Mouse (Mus musculus) hindbrain, embryonic 14.5 days (tissue): ENCODE data around the gene Gnl2. TPM values are rescaled to one million over a fixed set of nuclear protein-coding genes. Genes with fewer than 3 reads are reported as not detected.

ENCODE experiments used
- ATAC-seq: fragments of 200-750 bp; cut with Nextera tagmentation; 2 replicates; pipeline ENCODE4 v1.8.0; 2017; ENCODE audit warnings: moderate number of reproducible peaks, mild to moderate bottlenecking, moderate TSS enrichment, moderate library complexity; ENCODE audit not compliant: low FRiP score
- DNase-seq: peaks from one replicate; pipeline ENCODE4 v3.0.0-alpha.2; 2015; ENCODE audit warnings: low spot score
- H3K27ac ChIP-seq: fragments of 300-500 bp; sonication (generic); 2 replicates; pipeline ENCODE4 v1.5.1; 2014; ENCODE audit warnings: mild to moderate bottlenecking, moderate library complexity
- H3K27me3 ChIP-seq: fragments of 300-500 bp; sonication (generic); 2 replicates; pipeline ENCODE4 v1.6.1; 2014; ENCODE audit warnings: mild to moderate bottlenecking, low read length, mixed read lengths; ENCODE audit not compliant: control insufficient read depth, insufficient read depth
- H3K36me3 ChIP-seq: fragments of 300-500 bp; sonication (generic); replicated peaks from 2 replicates; pipeline ENCODE4 v1.6.1; 2014; ENCODE audit not compliant: control insufficient read depth, insufficient read depth
- H3K4me1 ChIP-seq: fragments of 300-500 bp; sonication (generic); replicated peaks from 2 replicates; pipeline ENCODE4 v1.6.1; 2014; ENCODE audit warnings: antibody characterized with exemption, low read length, mixed read lengths; ENCODE audit not compliant: control insufficient read depth, insufficient read depth
- H3K4me2 ChIP-seq: fragments of 300-500 bp; sonication (generic); replicated peaks from 2 replicates; pipeline ENCODE4 v1.6.1; 2014; ENCODE audit warnings: mild to moderate bottlenecking, moderate library complexity
- H3K4me3 ChIP-seq: fragments of 300-500 bp; sonication (generic); replicated peaks from 2 replicates; pipeline ENCODE4 v1.5.1; 2014; ENCODE audit warnings: mild to moderate bottlenecking, low read length
- H3K9ac ChIP-seq: fragments of 300-500 bp; sonication (generic); 2 replicates; pipeline ENCODE4 v1.6.1; 2014
- H3K9me3 ChIP-seq: fragments of 300-500 bp; sonication (generic); 2 replicates; pipeline ENCODE4 v1.6.1; 2016; ENCODE audit warnings: low read length; ENCODE audit not compliant: control insufficient read depth
- WGBS: fragments of 180-500 bp; shearing (Covaris S2); extraction: QIAGEN DNeasy Blood & Tissue Kit; methylation state at CpG from one replicate; pipeline ENCODE4 v1.1.7; 2014; 5-methylcytosine and 5-hydroxymethylcytosine counted together
- polyA plus RNA-seq: library from polyadenylated mRNA; unstranded; fragments of >200 nt; fragmentation: Nextera tagmentation; extraction: Ambion mirVana; gene quantifications from 2 replicates; pipeline ENCODE4 v1.2.1, GENCODE M21; 2014

The Gnl2 gene
- 81.6 and 86.1 TPM in 2 replicates for polyA plus RNA-seq

DNA sequence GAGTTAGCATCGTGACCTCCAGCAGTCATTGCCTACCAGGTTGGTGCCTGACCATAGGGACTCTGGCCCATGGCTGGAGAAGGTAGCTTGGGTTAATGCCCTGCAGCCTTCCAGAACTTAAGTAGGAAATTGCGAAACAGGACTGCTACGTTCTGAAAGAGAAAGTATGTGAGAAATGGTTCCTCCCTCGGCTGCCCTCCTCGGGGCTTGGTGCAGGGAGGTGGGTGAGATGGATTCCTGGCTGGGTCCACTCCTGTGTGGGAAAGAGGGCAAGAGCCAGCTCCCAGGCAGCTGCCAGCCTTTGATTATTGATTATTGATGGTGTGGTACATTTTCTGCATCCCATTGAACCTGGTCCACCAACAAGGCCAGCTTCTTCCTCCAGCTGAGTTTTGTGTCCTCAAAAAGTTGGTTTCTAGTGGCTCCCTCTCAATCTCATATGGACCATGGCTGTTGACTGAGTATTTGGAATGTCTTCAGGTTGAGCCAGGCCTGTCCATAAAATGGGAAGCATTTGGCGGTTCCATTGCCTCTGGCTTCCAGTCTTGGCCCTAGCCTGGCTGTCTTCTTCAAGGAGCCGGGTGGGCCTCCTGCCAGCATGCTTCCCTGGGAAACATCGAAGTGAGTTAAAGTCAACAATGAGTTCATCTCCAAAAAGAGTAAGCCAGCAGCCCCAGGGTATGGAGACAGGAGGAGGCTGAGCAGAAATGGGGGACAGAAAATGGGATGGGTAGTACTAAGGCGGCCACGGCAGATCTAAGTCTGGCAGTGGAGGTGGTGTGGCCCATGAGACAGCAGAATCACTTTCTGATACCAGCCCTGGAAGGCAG, at the start of gene Gnl2:
Gene Gnl2 (plus strand): TSS at position 780 of the 830 bp plus-strand sequence.
- ATAC-seq (no peak), DNase-seq (no peak)
- no peak within 1 kb of the TSS for H3K9ac ChIP-seq

DNA sequence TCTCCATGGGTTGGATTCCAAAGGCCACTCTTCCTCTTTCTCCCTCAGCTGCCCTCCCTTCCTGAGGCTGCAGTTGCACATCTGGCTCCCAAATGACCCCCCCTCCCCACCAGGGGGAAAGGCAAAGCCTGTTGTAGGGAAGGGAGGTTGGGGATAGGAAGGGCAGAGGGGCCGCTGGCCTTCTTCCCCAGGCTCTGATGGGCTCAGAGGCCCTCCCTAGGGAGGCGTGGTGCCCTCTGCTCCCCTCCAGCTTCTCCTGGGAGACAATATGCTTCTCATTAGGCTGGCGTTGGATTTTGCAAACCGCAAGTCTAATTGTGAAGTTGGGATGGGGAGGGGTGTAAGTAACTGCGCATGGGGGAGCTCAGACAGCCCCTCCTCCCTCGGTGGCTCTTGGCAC, 47.7 kb upstream of the Gnl2 start:
- Histone ChIP-seq H3K4me1 (peaks cover 8% of the 10 kb centered on the region), H3K4me2 (no peak overlapping the region), H3K27ac (no peak overlapping the region), H3K4me3 (no peak overlapping the region), H3K36me3 (no peaks in the 10 kb centered on the region), H3K27me3 (no peaks in the 10 kb centered on the region), H3K9me3 (no peaks in the 10 kb centered on the region), H3K9ac (no peak overlapping the region)
- DNase-seq (no peak), ATAC-seq (no peak)
- 44% methylated on average over 6 of the region's 6 CpGs for WGBS

More for the DNA sequence above, at the start of gene Gnl2:
- no peaks in the 10 kb centered on the region for H3K9me3 ChIP-seq
- H3K36me3 ChIP-seq = no peaks in the 10 kb centered on the region
- H3K4me2 ChIP-seq = no peak within 1 kb of the TSS
- H3K27ac ChIP-seq = no peak within 1 kb of the TSS
- no peaks in the 10 kb centered on the region for H3K27me3 ChIP-seq
- no peak within 1 kb of the TSS for H3K4me3 ChIP-seq
- no peaks in the 10 kb centered on the region for H3K4me1 ChIP-seq
- 89% methylated on average over 10 of the region's 10 CpGs for WGBS

DNA sequence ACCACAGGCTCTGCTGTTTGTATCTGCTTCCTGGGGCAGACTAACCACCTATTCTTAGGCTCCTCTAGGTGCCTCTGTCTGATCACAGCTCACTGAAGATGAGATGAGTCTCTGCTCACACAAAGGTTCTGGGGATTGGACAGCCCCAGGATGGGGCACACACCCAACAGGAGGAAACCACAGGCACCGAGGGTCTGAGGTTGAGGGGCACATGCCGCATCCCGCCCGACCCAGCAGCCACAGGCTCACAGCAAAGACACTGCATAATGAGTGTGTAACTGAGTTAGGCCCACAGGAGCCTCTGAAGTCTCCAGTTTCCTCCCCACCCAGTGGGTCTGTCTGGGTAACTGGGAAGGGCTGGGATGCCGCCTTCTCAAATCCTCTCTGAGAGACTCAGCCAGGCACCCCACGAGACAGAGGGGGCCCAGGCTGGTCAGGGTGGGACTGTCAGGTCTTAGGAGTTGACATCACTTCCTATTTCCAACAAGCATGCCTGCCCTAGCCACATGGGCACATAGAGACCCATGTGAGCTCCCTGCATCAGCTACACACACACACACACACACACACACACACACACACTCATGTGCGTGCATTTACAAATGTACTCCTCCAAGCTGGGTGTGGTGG, 47.1 kb upstream of the Gnl2 start:
- Histone ChIP-seq H3K4me1 (peaks cover 8% of the 10 kb centered on the region), H3K27ac (no peak overlapping the region), H3K9ac (no peak overlapping the region), H3K4me3 (no peak overlapping the region), H3K36me3 (no peaks in the 10 kb centered on the region), H3K9me3 (no peaks in the 10 kb centered on the region), H3K27me3 (no peaks in the 10 kb centered on the region), H3K4me2 (no peak overlapping the region)
- 85% methylated on average over 7 of the region's 7 CpGs for WGBS
- DNase-seq (no peak), ATAC-seq (no peak)

DNA sequence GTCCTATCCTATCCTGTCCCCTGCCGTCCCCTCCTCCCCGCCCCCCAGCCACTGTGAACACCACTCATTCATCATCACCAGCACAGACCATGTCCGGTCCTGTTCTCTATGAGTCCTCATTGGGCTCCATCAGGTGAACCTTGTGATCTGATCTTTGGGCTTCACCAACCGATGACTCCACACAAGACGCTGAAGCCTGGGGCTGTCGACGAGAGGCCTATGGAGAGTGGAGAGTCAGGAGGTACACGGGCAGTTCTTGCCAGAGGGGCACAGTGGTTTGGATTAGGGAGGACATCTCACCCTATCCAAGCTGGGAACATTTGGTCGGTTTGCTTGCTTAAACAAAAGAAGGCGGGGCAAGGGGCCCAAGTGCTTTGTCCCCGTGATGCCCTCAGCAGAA, 46.2 kb upstream of the Gnl2 start:
- no peak overlapping the region for H3K4me3 ChIP-seq
- ATAC-seq = no peak
- peaks cover 8% of the 10 kb centered on the region for H3K4me1 ChIP-seq
- no peak overlapping the region for H3K4me2 ChIP-seq
- H3K9ac ChIP-seq = no peak overlapping the region
- H3K27ac ChIP-seq = no peak overlapping the region
- DNase-seq = no peak
- 72% methylated on average over 11 of the region's 11 CpGs for WGBS
- no peaks in the 10 kb centered on the region for H3K36me3 ChIP-seq
- H3K9me3 ChIP-seq = no peaks in the 10 kb centered on the region
- no peaks in the 10 kb centered on the region for H3K27me3 ChIP-seq

DNA sequence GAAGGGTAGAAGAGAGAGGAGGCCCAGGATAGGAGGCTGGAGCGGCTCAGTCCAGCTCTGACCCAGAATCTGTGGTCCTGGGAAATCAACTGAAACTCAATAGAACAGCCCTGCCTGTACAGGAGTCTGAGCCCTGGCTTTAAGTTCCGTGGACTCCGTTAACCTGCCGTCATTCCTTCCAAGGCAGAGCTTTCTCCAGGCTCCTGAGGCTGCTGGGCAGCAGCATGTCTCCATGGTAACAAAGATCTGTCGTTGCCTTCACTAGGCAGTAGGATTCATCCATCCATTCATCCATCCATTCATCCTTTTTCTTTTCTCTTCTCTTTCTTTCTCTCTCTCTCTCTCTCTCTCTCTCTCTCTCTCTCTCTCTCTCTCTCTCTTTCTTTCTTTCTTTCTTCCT, 45.7 kb upstream of the Gnl2 start:
- ATAC-seq = no peak; the same call in 1 of the 2 replicates
- WGBS = 26% methylated on average over 5 of the region's 5 CpGs
- H3K27ac ChIP-seq = no peak overlapping the region

DNA sequence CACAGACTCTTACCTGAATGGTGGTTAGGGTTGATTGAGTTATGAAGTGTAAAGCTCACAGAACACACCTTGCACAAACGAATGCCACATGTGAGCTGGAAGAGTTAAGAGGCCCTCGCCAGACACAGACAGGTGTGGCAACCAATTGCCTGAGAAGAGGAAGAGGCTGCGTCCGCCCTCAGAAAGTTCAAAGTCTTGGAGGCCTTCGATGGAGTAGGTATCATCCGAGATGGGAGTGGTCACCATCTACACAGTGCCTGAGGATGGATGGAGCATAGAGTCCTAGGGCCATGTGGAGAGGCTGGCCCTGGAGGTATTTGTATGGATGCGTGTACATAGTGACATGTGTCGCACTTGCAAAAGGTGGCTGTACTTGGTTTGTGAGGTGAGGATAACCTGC, 45.3 kb upstream of the Gnl2 start:
- peaks cover 8% of the 10 kb centered on the region for H3K4me1 ChIP-seq
- no peak overlapping the region for H3K9ac ChIP-seq
- DNase-seq (no peak), ATAC-seq (no peak)
- WGBS = 87% methylated on average over 8 of the region's 8 CpGs
- no peak overlapping the region for H3K27ac ChIP-seq
- H3K27me3 ChIP-seq = no peaks in the 10 kb centered on the region
- no peak overlapping the region for H3K4me2 ChIP-seq
- H3K4me3 ChIP-seq = no peak overlapping the region
- no peaks in the 10 kb centered on the region for H3K9me3 ChIP-seq
- no peaks in the 10 kb centered on the region for H3K36me3 ChIP-seq

More for the DNA sequence above, 45.7 kb upstream of the Gnl2 start:
- Histone ChIP-seq H3K4me2 (no peak overlapping the region), H3K27me3 (no peaks in the 10 kb centered on the region), H3K9ac (no peak overlapping the region), H3K4me1 (peaks cover 8% of the 10 kb centered on the region), H3K9me3 (no peaks in the 10 kb centered on the region), H3K4me3 (no peak overlapping the region), H3K36me3 (no peaks in the 10 kb centered on the region)
- peak; percentile 42 for DNase-seq

DNA sequence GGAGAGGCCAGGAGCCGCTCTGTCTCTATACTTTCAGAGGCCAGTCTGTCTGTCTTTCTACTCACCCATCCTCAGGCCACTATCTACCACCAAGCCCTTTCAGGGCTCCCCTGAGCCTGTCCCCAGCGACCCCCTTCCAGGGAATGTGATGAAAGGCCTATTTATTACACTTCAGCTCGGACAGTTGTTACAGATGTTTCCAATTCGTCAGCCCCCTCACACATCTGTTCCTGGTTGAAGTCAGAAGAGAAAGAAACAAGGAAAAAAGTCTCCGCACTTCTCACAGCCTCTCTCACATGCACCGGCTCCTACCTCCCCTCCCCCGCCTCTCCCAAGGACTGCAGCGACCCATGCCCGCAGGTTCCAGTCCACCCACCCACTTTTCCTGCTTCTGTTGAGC, 44.1 kb upstream of the Gnl2 start:
- 61% methylated on average over 9 of the region's 9 CpGs for WGBS

DNA sequence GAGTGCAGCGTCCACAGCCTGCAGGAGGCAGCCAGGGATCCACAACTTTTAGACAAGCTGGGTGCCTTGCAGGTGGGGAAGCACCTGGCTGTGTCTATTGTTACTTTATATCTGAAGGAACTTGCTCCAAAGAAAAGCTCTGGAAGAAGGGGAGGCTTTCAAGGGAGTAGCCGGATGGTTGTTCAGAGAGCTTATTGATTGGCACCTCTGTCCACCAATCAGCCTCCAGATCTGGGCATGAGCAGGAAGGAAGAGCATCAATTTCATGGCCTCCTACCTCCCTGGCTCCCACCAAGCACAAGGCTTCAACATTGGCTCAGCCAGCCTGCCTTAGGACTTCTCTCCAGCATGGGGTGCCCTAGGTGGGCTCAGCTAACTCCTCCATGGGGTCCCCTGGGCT, 43.1 kb upstream of the Gnl2 start:
- no peaks in the 10 kb centered on the region for H3K27me3 ChIP-seq
- ATAC-seq (no peak), DNase-seq (no peak)
- no peak overlapping the region for H3K27ac ChIP-seq
- no peak overlapping the region for H3K4me2 ChIP-seq
- H3K9me3 ChIP-seq = no peaks in the 10 kb centered on the region
- no peaks in the 10 kb centered on the region for H3K36me3 ChIP-seq
- WGBS = 77% methylated on average over 2 of the region's 2 CpGs
- no peak overlapping the region for H3K4me3 ChIP-seq
- peaks cover 8% of the 10 kb centered on the region for H3K4me1 ChIP-seq
- no peak overlapping the region for H3K9ac ChIP-seq

More for the DNA sequence above, 44.1 kb upstream of the Gnl2 start:
- Histone ChIP-seq H3K36me3 (no peaks in the 10 kb centered on the region), H3K27me3 (no peaks in the 10 kb centered on the region), H3K4me2 (no peak overlapping the region), H3K27ac (no peak overlapping the region), H3K4me1 (peaks cover 8% of the 10 kb centered on the region), H3K4me3 (no peak overlapping the region), H3K9ac (no peak overlapping the region), H3K9me3 (no peaks in the 10 kb centered on the region)
- DNase-seq (no peak), ATAC-seq (no peak)

DNA sequence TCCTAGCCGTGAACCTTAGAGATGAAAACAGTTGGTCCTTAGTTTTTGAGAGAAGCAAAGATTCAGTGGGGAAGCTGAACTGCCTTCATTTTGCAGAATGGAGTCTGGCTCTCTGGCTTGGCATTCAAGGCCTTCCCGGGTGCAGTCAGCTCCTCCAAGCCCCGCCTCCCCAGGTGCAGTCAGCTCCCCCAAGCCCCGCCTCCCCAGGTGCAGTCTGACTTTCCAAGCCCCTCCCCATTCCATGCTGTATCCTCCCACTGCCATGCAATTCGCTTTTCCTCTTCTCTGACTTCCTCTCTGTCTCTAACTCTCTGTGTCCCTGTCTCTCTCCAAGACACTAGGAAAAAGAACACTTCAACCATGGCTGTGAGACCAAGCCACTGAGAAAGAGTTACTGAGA, 38.2 kb upstream of the Gnl2 start:
- 35% methylated on average over 5 of the region's 5 CpGs for WGBS
- ATAC-seq = no peak

More for the DNA sequence above, 38.2 kb upstream of the Gnl2 start:
- H3K9ac ChIP-seq = no peak overlapping the region
- H3K4me2 ChIP-seq = no peak overlapping the region
- H3K9me3 ChIP-seq = no peaks in the 10 kb centered on the region
- DNase-seq = no peak
- H3K36me3 ChIP-seq = no peaks in the 10 kb centered on the region
- no peaks in the 10 kb centered on the region for H3K4me1 ChIP-seq
- H3K27me3 ChIP-seq = peaks cover 3% of the 10 kb centered on the region; the same call in 1 of the 2 replicates
- H3K27ac ChIP-seq = no peak overlapping the region
- H3K4me3 ChIP-seq = no peak overlapping the region
